Mouse (Mus musculus) stomach, embryonic 14.5 days (tissue): ENCODE measurements at regions not wholly inside any gene's neighbourhood (a gene's known extent, or its start where the extent isn't known, plus 50 kb on each side); places are given as distances from the start of the nearest gene placed in this dataset.

ENCODE experiments used
- ATAC-seq: fragments of 200-750 bp; cut with Nextera tagmentation; 2 replicates; pipeline ENCODE4 v1.8.0; 2017; ENCODE audit warnings: low read depth, moderate TSS enrichment; ENCODE audit not compliant: insufficient number of reproducible peaks, insufficient read depth, low FRiP score
- H3K27ac ChIP-seq: fragments of 300-500 bp; sonication (generic); 2 replicates; pipeline ENCODE4 v1.5.1; 2014; ENCODE audit warnings: mild to moderate bottlenecking, low read length, moderate library complexity, mixed read lengths
- H3K27me3 ChIP-seq: fragments of 300-500 bp; sonication (generic); 2 replicates; pipeline ENCODE4 v1.6.1; 2014; ENCODE audit warnings: low read length, control low read depth, mixed read lengths; ENCODE audit not compliant: control insufficient read depth, insufficient read depth
- H3K36me3 ChIP-seq: fragments of 300-500 bp; sonication (generic); 2 replicates; pipeline ENCODE4 v1.6.1; 2014; ENCODE audit warnings: mild to moderate bottlenecking, control low read depth, low read length, moderate library complexity, mixed read lengths; ENCODE audit not compliant: control insufficient read depth, insufficient read depth
- H3K4me1 ChIP-seq: fragments of 300-500 bp; sonication (generic); 2 replicates; pipeline ENCODE4 v1.6.1; 2014; ENCODE audit warnings: low read length, control low read depth, mixed read lengths; ENCODE audit not compliant: control insufficient read depth, insufficient read depth
- H3K4me2 ChIP-seq: fragments of 300-500 bp; sonication (generic); replicated peaks from 2 replicates; pipeline ENCODE4 v1.6.1; 2014; ENCODE audit warnings: low read depth, low read length, control low read depth
- H3K4me3 ChIP-seq: fragments of 300-500 bp; sonication (generic); 2 replicates; pipeline ENCODE4 v1.5.1; 2014; ENCODE audit warnings: low read depth, low read length, control low read depth
- H3K9ac ChIP-seq: fragments of 300-500 bp; sonication (generic); replicated peaks from 2 replicates; pipeline ENCODE4 v1.6.1; 2014; ENCODE audit warnings: low read depth, mild to moderate bottlenecking, control low read depth, low read length, moderate library complexity, mixed read lengths
- H3K9me3 ChIP-seq: fragments of 300-500 bp; sonication (generic); 2 replicates; pipeline ENCODE4 v1.6.1; 2016; ENCODE audit warnings: low read depth, low read length, control low read depth; ENCODE audit not compliant: control insufficient read depth
- WGBS: fragments of 180-500 bp; shearing (Covaris S2); extraction: QIAGEN DNeasy Blood & Tissue Kit; methylation state at CpG from one replicate; pipeline ENCODE4 v1.1.7; 2014; 5-methylcytosine and 5-hydroxymethylcytosine counted together

- Histone ChIP-seq H3K27ac (no peak overlapping the region), H3K27me3 (no peaks in the 10 kb centered on the region), H3K4me2 (no peak overlapping the region), H3K36me3 (no peaks in the 10 kb centered on the region), H3K9ac (no peak overlapping the region), H3K9me3 (no peaks in the 10 kb centered on the region), H3K4me3 (no peak overlapping the region), H3K4me1 (0 out of 2 replicates have a peak, but pooled peaks cover 3% of the 10 kb centered on the region)
- WGBS, result 83% methylated on average over 1 of the region's 1 CpGs
- no peak for ATAC-seq
Measured at GRCm38 (mm10) chr3:147249466-147249865, 397.3 kb downstream of the Ttll7 start.

GRCm38 (mm10) chr3:147249906-147250305 is 397.7 kb downstream of the Ttll7 start:
- Histone ChIP-seq H3K4me3 (no peak overlapping the region), H3K36me3 (no peaks in the 10 kb centered on the region), H3K27ac (no peak overlapping the region), H3K4me1 (0 out of 2 replicates have a peak, but pooled peaks cover 3% of the 10 kb centered on the region), H3K9me3 (no peaks in the 10 kb centered on the region), H3K27me3 (no peaks in the 10 kb centered on the region), H3K4me2 (no peak overlapping the region), H3K9ac (no peak overlapping the region)
- no peak for ATAC-seq
- WGBS, result 86% methylated on average over 2 of the region's 2 CpGs

GRCm38 (mm10) chr3:147252226-147252788 is 400.1 kb downstream of the Ttll7 start:
- Histone ChIP-seq H3K4me3 (no peak overlapping the region), H3K9me3 (no peaks in the 10 kb centered on the region), H3K9ac (no peak overlapping the region), H3K27ac (no peak overlapping the region), H3K27me3 (no peaks in the 10 kb centered on the region), H3K36me3 (no peaks in the 10 kb centered on the region), H3K4me1 (0 out of 2 replicates have a peak, but pooled peaks cover 3% of the 10 kb centered on the region), H3K4me2 (no peak overlapping the region)
- 74% methylated on average over 4 of the region's 4 CpGs for WGBS
- ATAC-seq, result no peak

- no peak overlapping the region for H3K27ac ChIP-seq
- H3K4me1 ChIP-seq, result 0 out of 2 replicates have a peak, but pooled peaks cover 3% of the 10 kb centered on the region
- no peaks in the 10 kb centered on the region for H3K36me3 ChIP-seq
- 40% methylated on average over 6 of the region's 6 CpGs for WGBS
- H3K9ac ChIP-seq, result no peak overlapping the region
- no peaks in the 10 kb centered on the region for H3K9me3 ChIP-seq
- no peak overlapping the region for H3K4me2 ChIP-seq
- no peak for ATAC-seq
- H3K27me3 ChIP-seq, result no peaks in the 10 kb centered on the region
- H3K4me3 ChIP-seq, result no peak overlapping the region
Measured at GRCm38 (mm10) chr3:147252812-147253211, 400.6 kb downstream of the Ttll7 start.

GRCm38 (mm10) chr3:147254454-147254853 is 402.3 kb downstream of the Ttll7 start:
- H3K27ac ChIP-seq, result no peak overlapping the region
- H3K4me2 ChIP-seq, result no peak overlapping the region
- ATAC-seq, result no peak
- 60% methylated on average over 5 of the region's 5 CpGs for WGBS
- H3K27me3 ChIP-seq, result no peaks in the 10 kb centered on the region
- H3K9me3 ChIP-seq, result no peaks in the 10 kb centered on the region
- 0 out of 2 replicates have a peak, but pooled peaks cover 3% of the 10 kb centered on the region for H3K4me1 ChIP-seq
- no peaks in the 10 kb centered on the region for H3K36me3 ChIP-seq
- no peak overlapping the region for H3K4me3 ChIP-seq
- no peak overlapping the region for H3K9ac ChIP-seq

- Histone ChIP-seq H3K4me1 (no peaks in the 10 kb centered on the region), H3K36me3 (no peaks in the 10 kb centered on the region), H3K4me3 (no peak overlapping the region), H3K27ac (no peak overlapping the region), H3K4me2 (no peak overlapping the region), H3K9ac (no peak overlapping the region), H3K9me3 (no peaks in the 10 kb centered on the region), H3K27me3 (no peaks in the 10 kb centered on the region)
- WGBS, result 79% methylated on average over 10 of the region's 10 CpGs
- no peak for ATAC-seq
Measured at GRCm38 (mm10) chr3:147260958-147261595, 408.9 kb downstream of the Ttll7 start.

GRCm38 (mm10) chr3:147266556-147266955 is 414.4 kb downstream of the Ttll7 start:
- ATAC-seq, result no peak
- 54% methylated on average over 5 of the region's 5 CpGs for WGBS
- H3K27ac ChIP-seq, result no peak overlapping the region

GRCm38 (mm10) chr3:147273446-147273845 is 421.3 kb downstream of the Ttll7 start:
- Histone ChIP-seq H3K4me1 (no peaks in the 10 kb centered on the region), H3K27me3 (no peaks in the 10 kb centered on the region), H3K36me3 (no peaks in the 10 kb centered on the region), H3K9me3 (no peaks in the 10 kb centered on the region), H3K27ac (no peak overlapping the region), H3K4me3 (no peak overlapping the region), H3K9ac (no peak overlapping the region), H3K4me2 (no peak overlapping the region)
- 50% methylated on average over 3 of the region's 3 CpGs for WGBS
- ATAC-seq, result no peak; the same call in 1 of the 2 replicates

More at GRCm38 (mm10) chr3:147266556-147266955, 414.4 kb downstream of the Ttll7 start:
- Histone ChIP-seq H3K27me3 (no peaks in the 10 kb centered on the region), H3K9ac (no peak overlapping the region), H3K4me2 (no peak overlapping the region), H3K4me3 (no peak overlapping the region), H3K4me1 (no peaks in the 10 kb centered on the region), H3K9me3 (no peaks in the 10 kb centered on the region), H3K36me3 (no peaks in the 10 kb centered on the region)
